Mouse (Mus musculus): ENCODE data around the gene Ptprd.

The Ptprd gene

DNA sequence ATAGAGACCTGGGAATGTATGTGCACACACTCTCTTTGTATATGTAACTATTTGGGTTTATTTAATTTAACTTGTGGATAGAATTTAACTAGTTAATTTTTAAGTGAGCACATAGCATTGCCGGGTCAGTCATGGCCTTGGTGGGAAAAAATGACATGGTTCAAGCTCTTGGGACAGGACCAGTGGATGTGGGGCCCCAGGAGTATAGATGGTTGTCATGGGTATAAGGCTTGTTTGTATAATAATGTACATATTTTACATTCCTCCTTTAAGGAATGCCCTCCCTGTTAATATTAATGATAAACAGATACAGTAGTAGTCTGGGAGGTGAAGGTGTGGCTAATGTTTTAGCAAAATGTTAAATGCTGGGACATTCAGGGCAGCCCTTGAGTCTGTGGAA is 962.8 kb downstream of the Ptprd start:
- DNase-seq (ENCODE audit: low spot score), result no peak

DNA sequence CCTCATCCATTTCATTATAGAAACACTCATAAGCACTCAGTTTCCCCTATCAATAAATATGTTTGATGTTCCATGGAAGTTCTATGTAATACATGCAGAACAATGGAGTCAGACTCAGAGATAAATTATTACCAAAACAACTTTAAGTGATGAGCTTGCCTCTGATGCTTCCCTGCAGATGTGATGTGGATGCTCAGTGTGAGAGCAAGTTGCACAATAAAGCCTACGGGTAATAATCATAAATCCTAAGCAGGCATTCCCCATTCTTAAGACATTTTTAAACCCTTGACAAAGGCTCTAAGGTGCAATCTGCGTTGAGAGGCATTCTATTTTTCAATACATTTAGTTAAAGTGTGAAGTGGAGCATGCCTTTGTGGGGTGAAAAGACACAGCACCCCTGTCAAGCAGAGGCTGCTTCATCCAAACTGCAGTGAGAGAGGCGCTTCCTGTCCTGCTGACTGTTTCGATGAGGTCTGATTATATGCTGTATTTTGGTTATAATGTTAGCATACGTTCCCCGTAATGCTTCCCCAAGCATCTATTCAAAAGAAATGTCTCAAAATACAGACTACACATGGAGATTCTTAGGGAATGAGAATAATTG is 969.8 kb downstream of the Ptprd start:
- no peak for DNase-seq (ENCODE audit: low spot score)

DNA sequence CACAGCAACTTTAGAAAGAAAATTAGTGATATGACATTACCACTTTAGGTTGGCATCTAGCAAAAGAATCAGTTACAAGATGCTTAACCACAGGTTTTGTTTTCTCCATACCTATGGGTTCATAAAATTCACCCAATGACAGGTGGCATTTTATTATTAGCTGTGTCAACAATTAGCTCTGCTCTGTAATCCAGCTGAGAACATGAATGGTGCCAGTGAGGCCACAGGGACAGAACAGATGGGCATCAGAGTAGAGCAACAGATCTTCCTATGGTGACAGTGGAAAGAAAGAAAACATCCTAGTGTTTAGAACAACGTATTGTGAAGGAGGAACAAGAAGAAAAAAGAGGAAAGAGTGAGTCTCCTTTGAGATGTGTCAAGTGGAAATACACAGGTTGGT is 973.6 kb downstream of the Ptprd start:
- no peak for DNase-seq (ENCODE audit: low spot score)

DNA sequence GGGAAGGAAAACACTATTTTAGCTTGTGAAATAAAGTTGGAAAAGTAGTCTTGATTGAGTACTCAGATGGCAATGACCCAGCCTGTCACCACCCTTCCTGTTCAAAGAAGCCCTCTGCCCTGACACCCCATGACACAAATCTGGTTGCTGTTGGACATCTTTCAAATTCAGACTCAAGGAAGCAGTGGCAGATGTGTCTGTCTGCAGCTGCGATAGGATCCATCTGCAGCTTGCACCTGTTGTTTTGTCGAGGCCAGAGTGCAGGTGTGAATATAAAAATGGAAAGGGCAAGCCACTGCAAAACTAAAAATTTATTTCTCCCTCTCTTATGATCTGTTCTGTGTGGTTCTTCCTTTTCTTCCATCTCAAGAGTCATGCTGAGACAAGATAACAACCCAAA is 978.5 kb downstream of the Ptprd start:
- no peak for DNase-seq (ENCODE audit: low spot score)

DNA sequence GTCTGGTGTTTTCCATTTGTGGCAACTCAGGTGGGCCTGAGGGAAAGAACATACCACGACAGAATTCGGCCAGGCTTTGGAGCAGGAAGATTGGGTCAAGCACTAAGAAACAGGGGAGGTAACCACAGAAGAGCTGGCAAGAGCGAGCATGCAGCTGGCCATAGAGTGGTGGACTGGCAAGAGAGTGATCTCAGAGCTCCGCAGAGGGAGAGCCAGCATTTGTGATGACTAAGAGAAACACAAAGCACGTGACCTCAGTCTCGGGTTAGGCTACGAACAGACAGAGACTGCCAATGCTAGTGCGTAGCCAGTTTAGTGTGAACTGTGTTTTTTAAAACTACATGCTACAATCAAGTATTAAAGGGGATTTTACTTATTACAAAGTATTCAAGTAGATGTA is 1042.9 kb downstream of the Ptprd start:
- no peak for DNase-seq (ENCODE audit: low spot score)

DNA sequence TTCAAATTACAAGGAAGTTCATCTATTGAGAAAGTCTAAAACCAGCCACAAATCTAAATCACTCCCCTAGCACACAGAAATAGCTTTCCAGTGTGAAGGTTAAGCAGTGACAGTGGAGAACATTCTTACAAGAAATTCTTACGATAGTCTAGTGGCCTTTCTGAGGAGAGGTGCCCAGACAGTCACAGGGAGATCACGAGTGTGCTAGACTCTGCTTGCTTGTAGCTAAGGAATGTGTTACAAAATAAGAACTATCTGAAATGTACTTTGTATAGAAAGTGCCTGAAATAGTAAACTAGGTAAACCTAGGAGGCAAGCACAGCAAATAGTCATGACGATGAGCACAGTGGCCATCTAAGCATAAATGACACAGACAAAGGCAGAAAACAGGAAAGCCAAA is 1054.2 kb downstream of the Ptprd start:
- no peak for DNase-seq (ENCODE audit: low spot score)

DNA sequence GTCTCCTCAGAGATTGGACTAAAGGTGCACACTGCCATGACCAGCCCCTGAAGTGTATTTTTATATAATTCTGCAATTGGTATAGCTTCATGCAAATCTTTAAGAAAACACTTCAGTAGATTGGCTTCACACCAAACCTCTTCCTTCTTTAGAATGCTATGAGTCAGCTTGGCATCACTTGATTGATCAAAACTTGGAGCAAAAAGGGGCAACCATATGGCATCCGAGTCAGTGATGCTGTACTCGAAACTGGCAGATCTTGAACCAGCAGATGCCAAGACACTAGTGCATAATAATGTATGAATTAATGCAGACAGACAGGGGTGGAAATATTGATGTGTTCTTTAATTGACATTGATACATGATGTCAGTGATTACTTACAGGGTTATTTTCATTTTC is 1056.2 kb downstream of the Ptprd start:
- DNase-seq (ENCODE audit: low spot score), result no peak

DNA sequence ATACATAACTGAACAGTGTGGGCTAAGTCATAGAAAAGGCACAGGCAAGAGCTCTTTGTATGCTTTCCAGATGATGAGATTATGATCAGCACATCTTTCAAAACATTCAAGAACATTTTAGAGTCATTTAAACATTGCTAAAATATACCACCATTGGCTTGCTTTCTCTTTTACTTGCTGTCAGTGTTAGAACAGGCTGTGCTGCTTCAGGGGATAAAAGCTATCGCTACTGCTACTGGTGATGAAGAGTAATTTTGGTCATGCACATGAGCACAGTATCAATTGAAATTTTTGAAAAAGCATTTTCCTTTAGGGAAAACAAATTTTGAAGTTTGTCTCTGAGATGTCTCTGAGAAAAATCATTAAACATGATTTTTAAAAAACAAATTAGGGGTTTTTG is 1056.7 kb downstream of the Ptprd start:
- no peak for DNase-seq (ENCODE audit: low spot score)

DNA sequence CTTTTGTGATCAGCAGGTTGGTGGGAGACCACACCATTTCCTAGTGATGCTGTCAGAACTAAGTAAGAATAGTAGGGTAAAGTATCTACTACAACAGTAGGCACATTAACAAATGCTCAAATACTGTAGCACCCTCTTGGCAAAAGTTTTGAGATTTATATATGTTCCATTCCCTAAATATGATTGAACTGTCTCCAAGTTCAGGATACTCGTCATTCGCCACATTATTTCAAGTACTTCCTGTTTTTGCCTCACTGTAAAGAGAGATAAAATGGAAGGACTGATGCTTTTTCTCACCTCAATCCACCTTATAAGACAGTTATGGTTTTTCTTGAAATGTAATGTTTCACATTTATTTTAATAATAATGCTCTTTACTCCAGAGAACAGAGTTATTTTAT is 1086.9 kb downstream of the Ptprd start:
- no peak for DNase-seq (ENCODE audit: low spot score)

DNA sequence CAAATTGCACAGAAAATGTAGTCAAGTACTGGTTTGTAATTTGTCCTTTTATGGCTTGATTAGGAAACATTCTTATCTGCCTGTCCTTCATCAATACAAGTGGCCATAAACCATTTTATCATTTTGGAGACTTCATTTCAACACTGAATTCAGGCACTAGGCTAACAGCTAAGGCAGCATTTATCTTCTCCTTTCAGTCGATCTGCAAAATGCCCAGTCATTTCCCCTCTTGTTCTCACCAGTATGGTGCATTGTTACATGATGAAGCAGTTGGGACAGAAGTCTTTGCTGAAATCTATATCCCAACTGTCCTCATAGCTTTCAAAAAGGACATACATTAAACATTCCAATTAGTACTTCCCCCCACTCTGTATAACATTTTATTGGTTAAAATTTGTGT is 1100.9 kb downstream of the Ptprd start:
- DNase-seq (ENCODE audit: low spot score), result no peak

DNA sequence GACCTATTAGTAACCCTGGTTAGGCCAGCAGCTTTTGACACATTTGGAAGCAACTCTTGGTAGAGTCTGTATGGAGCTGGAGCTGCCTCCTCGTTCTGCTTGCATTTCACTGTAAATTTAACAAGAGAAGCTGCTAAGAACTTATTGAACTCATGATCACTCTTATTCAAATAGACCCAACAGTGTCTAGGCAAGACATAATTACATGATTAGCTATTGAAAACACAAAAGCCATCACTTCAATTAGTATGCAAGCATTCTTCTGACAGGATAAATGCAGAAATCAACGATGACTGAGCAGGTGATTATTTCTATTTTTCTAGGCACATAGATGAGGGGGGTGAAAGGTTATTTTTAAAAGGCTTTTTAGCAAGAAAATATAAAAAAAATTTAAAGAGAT is 1104.5 kb downstream of the Ptprd start:
- no peak for DNase-seq (ENCODE audit: low spot score)

DNA sequence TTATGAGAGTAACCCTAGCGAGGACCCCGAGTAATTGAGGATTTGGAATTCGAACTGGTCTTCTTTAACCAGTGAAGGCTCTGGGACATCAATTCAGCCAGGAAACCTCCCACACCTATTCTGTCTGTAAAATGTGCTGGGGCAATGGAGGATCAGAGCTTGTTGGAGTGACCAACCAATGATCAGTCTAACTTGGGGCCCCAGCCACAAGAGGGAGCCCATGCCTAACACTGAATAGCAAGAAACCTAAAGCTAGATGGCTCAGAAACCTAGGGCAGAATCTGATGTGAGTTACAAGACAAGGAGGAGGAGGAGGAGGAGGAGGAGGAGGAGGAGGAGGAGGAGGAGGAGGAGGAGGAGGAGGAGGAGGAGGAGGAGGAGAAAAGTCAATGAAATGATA is 1128.6 kb downstream of the Ptprd start:
- no peak for DNase-seq (ENCODE audit: low spot score)

DNA sequence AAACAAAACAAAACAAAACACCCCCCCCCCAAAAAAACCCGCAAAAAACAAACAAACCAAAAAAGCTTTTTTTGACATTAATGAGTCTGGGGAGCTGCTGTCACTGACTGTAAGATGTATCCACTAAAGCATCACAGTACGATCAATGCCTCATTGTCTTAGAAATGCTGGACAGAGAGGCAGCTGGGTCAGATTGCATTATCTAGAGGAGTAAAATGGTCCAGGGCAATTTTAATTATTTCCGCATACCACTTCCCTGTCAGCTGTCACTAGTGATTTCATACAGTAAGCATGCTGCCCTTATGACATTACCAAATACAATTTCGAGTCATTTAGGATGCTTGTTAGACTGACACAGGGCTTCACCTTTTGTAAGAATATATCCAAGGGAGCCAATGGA is 1134.2 kb downstream of the Ptprd start:
- DNase-seq (ENCODE audit: low spot score), result no peak

DNA sequence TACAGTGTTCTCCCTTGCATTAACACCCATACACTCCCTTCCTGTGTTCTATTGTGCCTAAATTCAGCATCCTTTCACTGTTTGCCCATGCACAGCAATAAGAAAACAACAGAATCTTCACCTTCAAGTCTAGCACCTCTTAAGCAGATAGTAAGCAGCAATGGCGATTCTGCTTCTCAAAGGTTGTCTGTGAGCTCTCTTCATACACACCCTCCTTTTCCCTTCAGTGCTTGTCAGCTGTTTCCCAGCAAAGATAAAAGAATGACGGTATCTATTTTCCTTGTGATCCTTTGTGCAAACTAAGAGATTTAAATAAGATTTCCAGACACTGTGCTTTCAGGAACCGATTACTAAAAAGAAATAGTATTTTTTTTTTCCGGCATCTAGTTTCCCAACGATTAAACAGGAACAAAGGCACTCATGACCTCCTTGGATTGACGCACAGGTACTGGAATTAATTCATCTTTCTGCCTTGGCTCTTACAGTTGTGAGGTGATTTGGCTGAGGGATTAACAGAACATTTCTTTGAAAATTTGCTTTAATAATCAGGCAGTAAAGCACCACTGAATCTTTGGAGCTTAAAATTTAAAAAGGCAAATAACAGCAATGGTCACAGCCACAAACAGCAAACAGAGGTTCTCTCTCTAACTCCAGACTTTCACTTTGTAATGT is 1161.1 kb downstream of the Ptprd start:
- DNase-seq (ENCODE audit: low spot score), result no peak

DNA sequence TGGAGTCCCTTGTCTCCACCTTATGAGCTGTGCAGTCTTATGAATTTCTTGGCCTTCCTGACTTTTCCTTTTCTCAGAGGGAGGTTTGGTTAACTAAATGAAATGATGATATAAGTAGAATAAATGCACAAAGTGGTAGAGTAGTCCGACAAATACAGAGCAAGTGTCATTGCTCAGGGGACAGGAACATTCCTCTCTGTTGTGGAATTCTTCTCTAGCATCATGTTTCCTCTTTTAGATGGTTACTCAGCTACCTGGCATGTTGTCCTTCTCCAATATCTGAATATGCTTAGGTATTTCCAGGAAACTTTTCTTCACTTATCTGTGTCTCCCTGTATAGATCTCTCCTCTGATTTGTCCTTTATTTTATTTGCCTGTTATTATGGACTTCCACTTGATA is 1207.3 kb downstream of the Ptprd start:
- DNase-seq (ENCODE audit: low spot score), result no peak

DNA sequence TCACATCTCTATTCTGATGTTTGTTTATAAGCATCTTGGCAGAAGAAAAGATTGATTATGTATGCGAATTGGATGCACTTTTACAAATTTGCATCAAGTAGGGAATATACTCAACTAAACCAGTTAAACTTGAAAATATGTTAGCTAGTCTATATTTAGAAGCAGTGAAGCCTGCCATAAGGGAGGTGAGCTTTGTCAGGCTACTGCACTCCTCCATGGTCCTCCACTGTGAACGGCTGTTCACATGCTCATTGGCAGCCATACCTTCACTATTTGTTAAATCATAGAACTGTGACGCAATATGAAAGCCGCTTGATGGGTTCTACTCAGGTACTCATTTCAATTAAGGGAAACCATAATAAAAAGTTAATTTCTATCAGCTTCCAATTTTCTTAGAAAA is 1215.6 kb downstream of the Ptprd start:
- no peak for DNase-seq (ENCODE audit: low spot score)

DNA sequence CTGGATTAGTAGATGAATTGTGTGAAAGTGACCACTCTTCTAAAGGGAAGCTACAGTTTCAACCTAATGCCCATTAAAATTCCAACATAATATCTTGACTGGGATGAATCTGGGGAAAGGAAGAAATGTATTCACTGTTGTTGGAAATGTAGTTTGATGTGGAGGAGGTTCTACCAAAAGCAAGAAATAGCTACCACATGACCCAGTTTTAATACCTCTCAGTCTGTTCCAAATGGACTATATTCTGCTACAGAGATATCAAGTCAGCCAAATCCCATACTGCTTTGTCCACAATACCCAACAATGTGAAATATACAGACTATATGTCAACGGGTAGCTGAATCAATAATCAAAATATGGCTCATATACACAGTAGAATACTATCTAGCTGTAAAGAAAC is 1221.8 kb downstream of the Ptprd start:
- DNase-seq (ENCODE audit: low spot score), result no peak

DNA sequence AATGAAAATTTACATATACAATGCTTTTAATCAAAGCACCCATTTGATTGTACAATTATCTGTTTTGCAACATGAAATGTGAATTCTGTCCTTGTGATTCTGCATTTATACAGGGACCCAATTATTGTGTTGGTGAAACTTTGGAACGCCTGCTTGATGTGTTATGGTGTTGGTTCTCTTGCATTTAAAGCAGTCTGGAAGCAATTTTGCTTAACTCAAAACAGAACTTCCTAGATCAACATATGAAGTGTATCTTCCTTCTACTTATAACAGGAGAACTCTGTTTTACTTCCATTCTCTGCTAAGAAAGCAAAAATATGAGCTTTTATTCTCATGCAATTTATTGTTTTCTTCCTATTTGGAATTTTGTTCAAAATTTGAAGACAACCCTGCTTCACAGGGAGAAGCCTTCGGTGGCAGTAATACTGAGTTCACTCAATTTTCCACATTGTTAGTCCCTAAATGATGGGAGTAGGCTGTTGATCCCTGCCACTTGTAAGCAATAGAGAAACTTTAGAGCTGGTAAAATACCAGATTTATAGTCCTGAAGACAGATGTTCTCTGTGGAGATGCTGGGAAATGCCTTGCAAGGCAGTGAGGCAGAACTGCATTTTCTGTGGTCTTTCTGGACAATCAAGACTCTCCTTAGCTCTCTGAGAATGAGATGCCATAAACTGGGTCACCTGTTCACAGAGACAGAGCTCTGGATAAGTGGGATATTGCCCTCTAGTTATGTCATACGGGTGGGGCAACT is 1234.5 kb downstream of the Ptprd start:
- DNase-seq (ENCODE audit: low spot score), result no peak

DNA sequence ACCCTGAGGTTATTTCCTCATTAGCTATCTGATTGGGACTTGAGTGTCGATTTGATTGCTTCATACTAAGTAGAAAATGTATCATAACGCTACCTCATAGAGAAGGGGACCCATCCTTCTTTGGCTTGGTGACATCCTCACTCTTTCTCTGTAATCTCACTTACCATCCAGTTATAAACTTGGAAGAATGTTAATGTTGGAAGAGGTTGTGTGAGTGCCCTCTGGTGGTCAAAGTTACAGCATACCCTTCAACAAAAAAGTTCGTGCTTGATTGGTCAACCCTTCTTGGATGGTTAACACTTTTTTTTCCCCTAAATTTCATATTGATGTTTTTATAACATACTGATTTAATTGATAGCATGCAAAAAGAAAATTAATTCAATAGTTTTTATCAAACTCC is 1263.5 kb downstream of the Ptprd start:
- DNase-seq (ENCODE audit: low spot score), result no peak

DNA sequence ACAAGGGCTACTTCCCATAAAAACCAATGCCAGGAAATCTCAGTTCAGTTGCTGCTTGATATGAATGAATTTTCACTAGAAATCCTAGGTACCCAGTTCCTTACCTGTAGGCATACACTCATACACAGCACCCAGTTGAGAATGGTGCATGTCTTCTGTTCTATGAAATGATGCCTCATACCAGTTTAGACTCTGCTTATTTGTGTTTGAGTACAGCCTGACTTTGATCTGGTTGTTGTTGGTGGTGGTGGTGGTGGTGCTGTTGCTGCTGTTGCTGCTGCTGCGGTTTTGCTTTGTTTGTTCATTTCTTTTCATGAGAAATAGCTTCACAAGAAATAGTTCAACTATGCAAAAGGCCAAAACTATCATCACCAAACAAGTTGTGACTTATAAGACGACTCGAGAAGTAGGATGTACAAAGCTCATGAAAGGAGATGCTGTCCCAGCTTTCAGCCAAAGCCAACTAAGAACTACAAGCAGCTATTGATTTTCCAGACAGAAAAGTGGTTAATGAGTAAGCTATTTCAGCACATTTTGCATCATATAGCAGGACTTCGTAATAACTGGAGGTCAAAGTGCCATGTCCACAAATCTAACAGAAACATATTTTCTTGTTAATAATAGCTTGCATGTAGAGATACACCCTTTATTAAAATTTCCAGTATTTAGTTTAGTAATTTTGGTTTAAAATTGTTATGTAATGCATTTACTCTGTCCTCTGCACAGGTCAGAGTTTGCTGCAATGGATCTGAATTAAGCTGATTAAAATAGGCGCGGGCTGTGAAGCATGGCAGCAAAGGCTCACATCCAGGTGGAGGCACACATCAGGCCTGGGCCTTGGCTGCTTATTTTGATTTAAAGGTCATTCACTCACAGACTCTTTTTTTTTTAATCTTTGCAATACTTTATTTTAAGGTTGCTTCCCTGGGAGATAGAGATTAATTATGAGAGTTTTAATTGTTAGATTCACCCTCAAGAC is 1270.1 kb downstream of the Ptprd start:
- DNase-seq (ENCODE audit: low spot score), result no peak

DNA sequence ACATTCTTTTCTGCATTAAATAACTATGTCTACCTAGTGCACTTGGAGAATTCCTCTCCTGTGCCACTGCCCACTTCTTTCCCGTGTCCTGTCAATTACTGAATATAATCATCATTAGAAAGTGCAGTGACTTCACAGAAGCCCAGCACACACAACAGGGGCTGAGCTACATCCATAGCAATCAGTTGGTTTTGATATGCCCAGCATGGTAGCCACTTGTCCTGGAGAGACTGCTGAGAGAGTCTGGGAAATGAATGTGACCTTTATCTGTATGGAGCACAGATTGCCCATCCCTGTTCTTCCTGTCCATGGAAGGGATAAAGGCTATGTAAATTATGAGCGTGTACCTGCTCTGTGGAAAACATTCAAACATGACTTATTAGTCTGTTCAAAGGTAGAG is 1280.2 kb downstream of the Ptprd start:
- no peak for DNase-seq (ENCODE audit: low spot score)

DNA sequence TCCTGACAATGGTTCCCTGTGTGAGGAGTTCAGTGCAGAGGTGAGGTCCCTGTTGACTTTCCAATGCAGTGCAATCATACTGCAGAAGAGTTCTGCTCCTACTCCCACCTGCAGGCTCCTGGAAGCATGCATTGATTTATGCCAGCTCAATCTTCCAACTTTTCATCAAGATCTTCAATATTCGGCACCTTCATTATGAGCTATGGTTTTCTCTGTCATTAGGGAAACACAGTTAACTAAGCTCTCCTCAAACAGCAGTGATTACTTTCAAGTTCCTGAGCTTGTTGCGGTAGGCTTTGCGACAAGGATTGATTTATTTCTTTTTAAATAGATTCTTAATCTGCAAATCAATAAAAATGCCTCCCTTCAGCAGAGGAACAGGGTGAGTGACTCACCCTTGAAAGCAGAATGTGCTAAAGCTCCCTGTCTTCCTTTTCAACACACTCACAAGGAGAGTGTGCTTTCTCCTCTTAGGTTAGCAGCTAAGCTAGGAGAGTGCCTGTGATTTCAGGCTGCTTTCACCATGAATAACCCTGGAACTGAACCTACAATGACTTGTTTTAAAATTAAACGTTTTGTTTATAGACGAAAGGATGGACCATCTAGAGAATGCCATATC is 1298.1 kb downstream of the Ptprd start:
- no peak for DNase-seq (ENCODE audit: low spot score)
